ENCODE assay signal across 17 mouse cellular contexts in the genomic region with DNA sequence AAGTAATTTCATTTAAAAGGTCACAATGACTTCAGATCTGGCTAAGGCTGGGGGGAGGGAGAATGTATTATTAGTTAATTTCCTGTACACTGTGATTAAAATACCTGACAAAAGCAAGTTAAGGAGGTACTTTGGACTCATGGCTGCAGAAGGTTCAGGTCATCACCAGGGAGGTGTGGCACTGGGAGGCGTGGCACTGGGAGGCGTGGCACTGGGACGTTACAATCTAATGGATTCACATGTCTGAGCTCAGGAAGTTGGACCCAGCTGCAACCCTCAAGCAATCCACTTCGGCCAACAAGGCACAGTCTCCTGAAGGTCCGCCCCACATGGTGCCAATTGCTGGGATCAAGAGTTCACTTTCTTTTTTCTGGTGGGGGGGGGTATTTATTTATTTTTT. TPM values are rescaled to one million over a fixed set of nuclear protein-coding genes. Genes with fewer than 3 reads are reported as not detected.
DNase-seq lines count a peak whose midpoint lies in the region; ATAC-seq lines count a peak whose summit lies in the region.
"Had no signal": no experiment of that assay in that cellular context is flagged by ENCODE, and none has a peak within 500 bp of the region (broad histone marks: within the 10 kb centered on the region; RNA-seq: fewer than 3 reads in every experiment).

No protein-coding gene starts in this region.

- peak; percentile 23 for DNase-seq in cerebellum, adult 9-10 months
- no peak for DNase-seq in cerebellum, adult 8-10 months
- DNase-seq in urinary bladder, adult 2 months (ENCODE audit: low spot score) = peak; percentile 9
- DNase-seq in urinary bladder, postnatal 4 days (ENCODE audit: low spot score in 2 of 2) = no peak
- DNase-seq in liver, embryonic 13.5 days = no peak
- no peak for DNase-seq in right cerebral cortex, adult 2 months (ENCODE audit: low spot score in 2 of 2)
- no peak for DNase-seq in testis, postnatal 14 days (ENCODE audit: low spot score)
- DNase-seq in thymus, postnatal 14 days = no peak
- DNase-seq: adrenal gland, adult 2 months; cerebellum, adult 2 months; lung, adult 2 months; retina, postnatal 1 day; spleen, adult 18-20 months had no signal

- no peaks in the 10 kb centered on the region for H3K9me3 ChIP-seq in liver, embryonic 13.5 days (replicated peaks)
- H3K9me3 ChIP-seq: embryonic facial prominence, embryonic 10.5 days; heart, embryonic 15.5 days; hindbrain, embryonic 13.5 days; neural tube, embryonic 13.5 days had no signal

- H3K36me3 ChIP-seq in liver, embryonic 13.5 days = no peaks in the 10 kb centered on the region
- H3K36me3 ChIP-seq: embryonic facial prominence, embryonic 10.5 days; heart, embryonic 15.5 days; hindbrain, embryonic 13.5 days; neural tube, embryonic 13.5 days had no signal

- H3K27me3 ChIP-seq in liver, embryonic 13.5 days = no peaks in the 10 kb centered on the region
- H3K27me3 ChIP-seq: hindbrain, embryonic 13.5 days; neural tube, embryonic 13.5 days had no signal

- H3K27ac ChIP-seq in liver, embryonic 13.5 days = no peak overlapping the region
- H3K27ac ChIP-seq: embryonic facial prominence, embryonic 10.5 days; heart, embryonic 15.5 days; hindbrain, embryonic 13.5 days; neural tube, embryonic 13.5 days had no signal

- WGBS in liver, embryonic 13.5 days (ENCODE audit: insufficient replicate concordance) = 28% methylated on average over 5 of the region's 5 CpGs

- H3K4me1 ChIP-seq in liver, embryonic 13.5 days (replicated peaks) = peaks cover 12% of the 10 kb centered on the region
- H3K4me1 ChIP-seq: embryonic facial prominence, embryonic 10.5 days; heart, embryonic 15.5 days; hindbrain, embryonic 13.5 days; neural tube, embryonic 13.5 days had no signal

- H3K4me3 ChIP-seq in liver, embryonic 13.5 days (replicated peaks) = no peak overlapping the region
- H3K4me3 ChIP-seq: embryonic facial prominence, embryonic 10.5 days; heart, embryonic 15.5 days; hindbrain, embryonic 13.5 days; neural tube, embryonic 13.5 days had no signal

- ATAC-seq in liver, embryonic 13.5 days (ENCODE audit: low read depth) = peak; percentile 67

- no peak overlapping the region for H3K9ac ChIP-seq in liver, embryonic 13.5 days
- H3K9ac ChIP-seq: heart, embryonic 15.5 days; hindbrain, embryonic 13.5 days; neural tube, embryonic 13.5 days had no signal

- no peak overlapping the region for H3K4me2 ChIP-seq in liver, embryonic 13.5 days
- H3K4me2 ChIP-seq: heart, embryonic 15.5 days; hindbrain, embryonic 13.5 days; neural tube, embryonic 13.5 days had no signal

RNA-seq across cellular contexts. Expression of gene Ptprh, which starts 4.2 kb away (rescaled TPM):
- polyA plus RNA-seq in urinary bladder, adult 2 months (2012; rRNA removed) = not detected in 2 replicates
- polyA plus RNA-seq in liver, embryonic 13.5 days (2015; fragmentation: Nextera tagmentation; extraction: Ambion mirVana) = not detected in 2 replicates
- polyA plus RNA-seq: adrenal gland, adult 2 months; embryonic facial prominence, embryonic 10.5 days; heart, embryonic 15.5 days had no signal

RNA-seq across cellular contexts. Expression of gene Tmem86b, which starts 23.2 kb away (rescaled TPM):
- 15.5 and 19.2 TPM in 2 replicates for polyA plus RNA-seq in urinary bladder, adult 2 months (2012; rRNA removed)
- polyA plus RNA-seq in liver, embryonic 13.5 days (2015; fragmentation: Nextera tagmentation; extraction: Ambion mirVana) = 22.6 and 25.1 TPM in 2 replicates

RNA-seq across cellular contexts. Expression of gene Ppp6r1, which starts 50.8 kb away (rescaled TPM):
- polyA plus RNA-seq in urinary bladder, adult 2 months (2012; rRNA removed) = 130 and 140 TPM in 2 replicates
- 5.7 and 7.1 TPM in 2 replicates for polyA plus RNA-seq in liver, embryonic 13.5 days (2015; fragmentation: Nextera tagmentation; extraction: Ambion mirVana)

Comparison
In these comparisons a context has a peak if more than half of its experiments do, and no peak if none do; other contexts are left out.
1. DNase-seq: peak in cerebellum, adult 9-10 months (single experiment) and urinary bladder, adult 2 months (single experiment); none in cerebellum, adult 8-10 months (single experiment), urinary bladder, postnatal 4 days (0 of 2), liver, embryonic 13.5 days (single experiment), right cerebral cortex, adult 2 months (0 of 2), testis, postnatal 14 days (single experiment) and thymus, postnatal 14 days (single experiment).
2. RNA of gene Ppp6r1, which starts 50.8 kb away (polyA plus RNA-seq): 130 to 140 TPM in urinary bladder, adult 2 months; 5.7 to 7.1 TPM in liver, embryonic 13.5 days; every median in the first group is over 10 times any median in the second.